Mouse (Mus musculus) limb, embryonic 13.5 days (tissue): ENCODE results near the gene Anp32e. TPM values are rescaled to one million over a fixed set of nuclear protein-coding genes. Genes with fewer than 3 reads are reported as not detected.
A peak's percentile ranks its signal among the peaks of the same experiment; 100 is the strongest.

Experiments used
- ATAC-seq: fragments of 200-750 bp; cut with Nextera tagmentation; 2 replicates; pipeline ENCODE4 v1.8.0; 2017; ENCODE audit warnings: low read depth, moderate number of reproducible peaks, moderate TSS enrichment; ENCODE audit not compliant: low FRiP score
- H3K27ac ChIP-seq: fragments of 300-500 bp; sonication (generic); 2 replicates; pipeline ENCODE4 v1.5.1; 2015; ENCODE audit warnings: inconsistent platforms, mild to moderate bottlenecking, moderate library complexity
- H3K27me3 ChIP-seq: fragments of 300-500 bp; sonication (generic); 2 replicates; pipeline ENCODE4 v1.6.1; 2015; ENCODE audit warnings: mild to moderate bottlenecking, inconsistent platforms
- H3K36me3 ChIP-seq: fragments of 300-500 bp; sonication (generic); 2 replicates; pipeline ENCODE4 v1.6.1; 2015; ENCODE audit warnings: inconsistent platforms, mild to moderate bottlenecking, moderate library complexity
- H3K4me1 ChIP-seq: fragments of 300-500 bp; sonication (generic); 2 replicates; pipeline ENCODE4 v1.6.1; 2015; ENCODE audit warnings: inconsistent platforms
- H3K4me2 ChIP-seq: fragments of 300-500 bp; sonication (generic); replicated peaks from 2 replicates; pipeline ENCODE4 v1.6.1; 2015; ENCODE audit warnings: inconsistent platforms, mild to moderate bottlenecking, moderate library complexity
- H3K4me3 ChIP-seq: fragments of 300-500 bp; sonication (generic); 2 replicates; pipeline ENCODE4 v1.5.1; 2015; ENCODE audit warnings: moderate library complexity, mild to moderate bottlenecking, inconsistent platforms
- H3K9ac ChIP-seq: fragments of 300-500 bp; sonication (generic); 2 replicates; pipeline ENCODE4 v1.6.1; 2015; ENCODE audit warnings: mild to moderate bottlenecking, inconsistent platforms
- H3K9me3 ChIP-seq: fragments of 300-500 bp; sonication (generic); 2 replicates; pipeline ENCODE4 v1.6.1; 2016; ENCODE audit warnings: inconsistent platforms
- WGBS: fragments of 180-500 bp; shearing (Covaris S2); methylation state at CpG from one replicate; pipeline ENCODE4 v1.1.7; 2015; 5-methylcytosine and 5-hydroxymethylcytosine counted together
- polyA plus RNA-seq: library from polyadenylated mRNA; unstranded; fragments of >200 nt; fragmentation: Nextera tagmentation; extraction: Ambion mirVana; gene quantifications from 2 replicates; pipeline ENCODE4 v1.2.1, GENCODE M21; 2015

Gene Anp32e
- polyA plus RNA-seq, 1 experiment from 2014 or later, result 231 TPM

DNA sequence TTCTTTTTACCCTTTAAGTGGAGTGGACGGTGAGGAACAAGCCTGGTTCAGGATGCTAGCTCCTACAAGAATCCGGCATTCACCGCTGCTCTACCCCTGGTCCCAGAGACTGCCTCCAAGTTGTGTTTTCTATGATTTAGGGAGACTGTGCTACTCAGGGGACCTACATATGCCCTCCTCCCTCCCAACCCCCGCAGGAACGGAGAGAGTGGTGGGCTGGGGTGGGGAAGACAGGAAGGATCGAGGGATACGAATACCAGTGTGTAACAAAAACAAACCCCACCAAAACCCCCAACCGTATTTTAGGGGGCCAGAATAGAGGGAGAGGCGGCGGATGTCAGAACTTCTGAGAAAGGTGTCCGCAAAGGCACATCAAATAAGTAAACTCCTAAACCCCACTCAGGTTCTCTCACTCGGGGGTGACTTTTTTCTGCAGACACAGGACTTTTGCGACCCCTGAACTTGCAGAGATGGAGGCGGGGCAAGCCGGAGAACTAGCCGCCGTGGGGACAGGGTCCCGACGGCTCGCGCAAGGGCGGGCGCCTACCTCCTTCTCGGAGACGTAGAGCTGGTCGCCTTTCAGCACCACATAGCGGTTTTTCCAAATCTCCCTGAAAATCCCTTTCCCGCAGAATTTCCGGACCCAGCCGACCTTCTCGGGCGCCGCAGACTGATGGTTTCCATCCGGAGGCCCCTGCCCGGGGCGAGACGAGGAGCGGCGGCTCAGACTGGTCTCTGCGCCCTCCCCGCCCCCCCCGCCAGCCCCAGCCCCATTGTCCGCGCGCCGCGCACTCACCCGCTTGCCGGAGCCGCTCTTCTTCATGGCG is 66.1 kb downstream of the Anp32e start:
- H3K36me3 ChIP-seq, result peaks cover 33% of the 10 kb centered on the region
- WGBS, result under 1% methylated on average over 49 of the region's 51 CpGs
- H3K4me2 ChIP-seq, result peak overlapping the region; percentile 84
- ATAC-seq, result peak; percentile 71; the same call in 1 of the 2 replicates
- H3K4me3 ChIP-seq, result peak overlapping the region; percentile 80
- peak overlapping the region; percentile 99 for H3K9ac ChIP-seq
- H3K9me3 ChIP-seq, result no peaks in the 10 kb centered on the region
- no peaks in the 10 kb centered on the region for H3K27me3 ChIP-seq
- H3K4me1 ChIP-seq, result peaks cover 41% of the 10 kb centered on the region
- peak overlapping the region; percentile 99 for H3K27ac ChIP-seq

DNA sequence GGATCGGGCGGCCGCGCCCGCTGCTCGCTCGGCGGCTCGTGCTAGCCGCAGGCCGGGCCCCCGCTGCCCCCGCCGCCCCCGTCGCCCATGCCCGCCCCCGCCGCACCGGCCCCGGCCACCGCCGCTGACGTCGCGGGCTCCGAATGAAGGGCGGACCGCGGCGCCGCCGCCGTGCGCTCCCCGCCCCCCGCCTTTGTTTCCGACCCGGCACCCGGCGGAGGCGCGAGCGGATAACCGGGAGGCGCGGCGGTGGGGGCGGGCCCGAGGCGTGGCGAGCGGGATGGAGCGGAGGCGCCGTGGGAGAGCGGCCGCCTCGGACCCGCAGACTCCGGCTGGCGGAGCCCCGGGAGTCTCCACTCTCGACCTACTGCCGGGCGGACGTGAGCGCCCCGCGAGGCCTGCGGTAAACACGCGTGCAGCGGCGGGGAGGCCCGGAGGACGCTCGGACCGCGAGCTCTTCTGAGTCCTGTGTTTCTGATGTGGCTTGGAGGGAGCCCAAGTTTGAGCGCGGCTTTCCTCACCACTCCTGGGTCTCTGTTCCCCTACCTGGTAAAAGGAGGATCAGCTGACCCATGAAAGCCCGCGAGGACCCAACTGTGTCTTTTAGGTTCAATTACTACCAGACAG is 66.9 kb downstream of the Anp32e start, which contains the start of gene Plekho1:
Gene Plekho1 (minus strand): TSS at position 200 of the 627 bp plus-strand sequence.
- peak; percentile 49; the same call in 1 of the 2 replicates for ATAC-seq
- Histone ChIP-seq H3K4me1 (peaks cover 41% of the 10 kb centered on the region), H3K27ac (peak within 1 kb of the TSS; percentile 99), H3K27me3 (no peaks in the 10 kb centered on the region), H3K36me3 (peaks cover 26% of the 10 kb centered on the region), H3K9me3 (no peaks in the 10 kb centered on the region), H3K4me2 (peak within 1 kb of the TSS; percentile 84), H3K4me3 (peak within 1 kb of the TSS; percentile 80), H3K9ac (peak within 1 kb of the TSS; percentile 99)
- WGBS, result under 1% methylated on average over 60 of the region's 84 CpGs

DNA sequence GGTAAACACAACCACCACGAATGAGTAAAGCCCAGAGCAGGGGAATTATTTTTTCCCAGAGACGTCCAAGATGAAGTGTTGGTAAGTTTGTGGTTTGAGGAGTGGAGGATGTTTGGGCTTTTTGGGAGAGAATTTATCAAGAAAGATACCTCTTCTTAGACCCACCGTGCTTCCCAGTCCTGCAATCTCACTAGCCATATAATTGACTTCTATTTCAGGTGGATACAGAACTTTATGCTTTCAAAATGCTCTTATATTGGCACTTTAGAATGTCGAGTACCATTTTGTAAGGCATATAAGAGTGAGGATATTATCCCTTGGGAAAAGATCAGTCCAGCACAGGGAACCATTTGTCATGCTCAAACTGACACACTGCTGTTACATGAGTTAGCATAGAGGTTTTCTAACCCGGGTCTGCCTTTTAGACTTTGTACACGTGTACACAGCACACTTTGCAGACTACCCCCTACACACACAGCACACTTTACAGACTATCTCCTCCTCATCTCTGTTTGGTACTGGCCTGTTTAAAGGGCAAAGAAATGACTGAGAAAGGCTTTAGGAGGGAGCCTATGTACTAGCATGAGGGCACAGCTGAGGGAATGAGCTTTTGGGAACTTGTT is 67.5 kb downstream of the Anp32e start:
- WGBS, result 4% methylated on average over 6 of the region's 6 CpGs
- no peak for ATAC-seq

More for the DNA sequence above, 67.5 kb downstream of the Anp32e start:
- Histone ChIP-seq H3K4me2 (peak overlapping the region; percentile 84), H3K4me3 (peak overlapping the region; percentile 80), H3K27me3 (no peaks in the 10 kb centered on the region), H3K36me3 (peaks cover 20% of the 10 kb centered on the region), H3K9me3 (no peaks in the 10 kb centered on the region), H3K27ac (peak overlapping the region; percentile 99), H3K9ac (peak overlapping the region; percentile 99), H3K4me1 (peaks cover 41% of the 10 kb centered on the region)

Other genes starting within 250 kb of the Anp32e start
- 2.7 and 4.1 TPM in 2 replicates for gene Adamtsl4, start 241.3 kb upstream of the Anp32e start, polyA plus RNA-seq
- gene Ecm1, start 189.7 kb upstream of the Anp32e start, polyA plus RNA-seq, result 4.8 and 6.0 TPM in 2 replicates
- gene Tars2, start 169.0 kb upstream of the Anp32e start, polyA plus RNA-seq, result 47.6 and 47.8 TPM in 2 replicates
- gene Rprd2, start 110.4 kb upstream of the Anp32e start, polyA plus RNA-seq, result 22.3 and 24.5 TPM in 2 replicates
- gene Prpf3, start 73.4 kb upstream of the Anp32e start, polyA plus RNA-seq, result 52.3 and 62.3 TPM in 2 replicates
- 311 and 318 TPM in 2 replicates for gene Mrps21, start 57.7 kb upstream of the Anp32e start, polyA plus RNA-seq
- gene Ciart, start 47.0 kb upstream of the Anp32e start, polyA plus RNA-seq, result 9.7 and 10.2 TPM in 2 replicates
- gene BC028528, start 37.2 kb upstream of the Anp32e start, polyA plus RNA-seq, result 14.5 and 16.1 TPM in 2 replicates
- gene Aph1a, start 35.3 kb upstream of the Anp32e start, polyA plus RNA-seq, result 30.2 and 30.9 TPM in 2 replicates
- gene Car14, start 24.6 kb upstream of the Anp32e start, polyA plus RNA-seq, result 36.8 and 37.0 TPM in 2 replicates
- gene Plekho1, start 66.8 kb downstream of the Anp32e start, polyA plus RNA-seq, result 58.3 and 60.0 TPM in 2 replicates
- 39.4 and 39.5 TPM in 2 replicates for gene Vps45, start 129.2 kb downstream of the Anp32e start, polyA plus RNA-seq
- gene Otud7b, start 175.3 kb downstream of the Anp32e start, polyA plus RNA-seq, result 28.8 and 30.3 TPM in 2 replicates
- 34.9 and 39.6 TPM in 2 replicates for gene Mtmr11, start 232.8 kb downstream of the Anp32e start, polyA plus RNA-seq
- gene Sf3b4, start 243.1 kb downstream of the Anp32e start, polyA plus RNA-seq, result 179 and 186 TPM in 2 replicates